Mouse (Mus musculus) embryo, embryonic 11 days (tissue): ENCODE measurements at regions not wholly inside any gene's neighbourhood (a gene's known extent, or its start where the extent isn't known, plus 50 kb on each side); places are given as distances from the start of the nearest gene placed in this dataset.
A peak's percentile ranks its signal among the peaks of the same experiment; 100 is the strongest.

Experiments used
- DNase-seq: peaks from one replicate; pipeline ENCODE4 v3.0.0-alpha.2; 2015

GRCm38 (mm10) chrX:60833456-60833855, 59.8 kb downstream of the Sox3 start:
- DNase-seq: no peak

GRCm38 (mm10) chrX:60831330-60832027, 61.8 kb downstream of the Sox3 start:
- DNase-seq: peak; percentile 59

GRCm38 (mm10) chrX:60825181-60826080, 67.8 kb downstream of the Sox3 start:
- DNase-seq: no peak

- no peak for DNase-seq
Measured at GRCm38 (mm10) chrX:60798567-60798966, 94.7 kb downstream of the Sox3 start.

GRCm38 (mm10) chrX:60780766-60781165, 112.5 kb downstream of the Sox3 start:
- DNase-seq: no peak

GRCm38 (mm10) chrX:60780161-60780560, 113.1 kb downstream of the Sox3 start:
- no peak for DNase-seq

GRCm38 (mm10) chrX:60773645-60774044, 119.6 kb downstream of the Sox3 start:
- no peak for DNase-seq

GRCm38 (mm10) chrX:60772439-60772838, 120.8 kb downstream of the Sox3 start:
- DNase-seq: no peak

GRCm38 (mm10) chrX:60750456-60750855, 142.8 kb downstream of the Sox3 start:
- DNase-seq: no peak

GRCm38 (mm10) chrX:60743971-60744370, 149.3 kb downstream of the Sox3 start:
- DNase-seq: no peak

GRCm38 (mm10) chrX:60743020-60743707, 150.1 kb downstream of the Sox3 start:
- no peak for DNase-seq

- peak; percentile 60 for DNase-seq
Measured at GRCm38 (mm10) chrX:60719428-60720151, 127.1 kb upstream of the Atp11c start.

GRCm38 (mm10) chrX:60718794-60719193, 126.3 kb upstream of the Atp11c start:
- no peak for DNase-seq

GRCm38 (mm10) chrX:60718156-60718769, 125.8 kb upstream of the Atp11c start:
- DNase-seq: peak; percentile 14

- no peak for DNase-seq
Measured at GRCm38 (mm10) chrX:60681036-60681706, 88.7 kb upstream of the Atp11c start.

- peak; percentile 2 for DNase-seq
Measured at GRCm38 (mm10) chrX:60644726-60645318, 52.3 kb upstream of the Atp11c start.
